Mouse (Mus musculus): ENCODE measurements at regions not wholly inside any gene's neighbourhood (a gene's known extent, or its start where the extent isn't known, plus 50 kb on each side); places are given as distances from the start of the nearest gene placed in this dataset.

- no peak for DNase-seq
Observed at GRCm38 (mm10) chr5:29870537-29870936, 134.8 kb upstream of the Gm5129 start.

- no peak for DNase-seq
Observed at GRCm38 (mm10) chr5:29875451-29875850, 137.5 kb upstream of the Il6 start.

- no peak for DNase-seq
Observed at GRCm38 (mm10) chr5:29887267-29887841, 125.6 kb upstream of the Il6 start.

- no peak for DNase-seq
Observed at GRCm38 (mm10) chr5:29892344-29892743, 120.6 kb upstream of the Il6 start.

- DNase-seq = no peak
Observed at GRCm38 (mm10) chr5:29892861-29893260, 120.1 kb upstream of the Il6 start.

- peak; percentile 1 to 2 for DNase-seq
Observed at GRCm38 (mm10) chr5:29893829-29894228, 119.1 kb upstream of the Il6 start.

GRCm38 (mm10) chr5:29894606-29895595 is 118.0 kb upstream of the Il6 start:
- DNase-seq = peak; percentile 9 to 19

- DNase-seq = no peak
Observed at GRCm38 (mm10) chr5:29897617-29898016, 115.3 kb upstream of the Il6 start.

- DNase-seq = no peak
Observed at GRCm38 (mm10) chr5:29901716-29902115, 111.2 kb upstream of the Il6 start.

GRCm38 (mm10) chr5:29920295-29920694 is 92.6 kb upstream of the Il6 start:
- no peak for DNase-seq

GRCm38 (mm10) chr5:29925527-29925926 is 87.4 kb upstream of the Il6 start:
- no peak for DNase-seq

- DNase-seq = no peak
Observed at GRCm38 (mm10) chr5:29927594-29927993, 85.3 kb upstream of the Il6 start.

GRCm38 (mm10) chr5:29929381-29929780 is 83.5 kb upstream of the Il6 start:
- no peak for DNase-seq

GRCm38 (mm10) chr5:29947225-29947624 is 65.7 kb upstream of the Il6 start:
- DNase-seq = no peak

GRCm38 (mm10) chr5:29948161-29948560 is 64.8 kb upstream of the Il6 start:
- no peak for DNase-seq

GRCm38 (mm10) chr5:29950456-29951170 is 62.3 kb upstream of the Il6 start:
- DNase-seq = no peak

GRCm38 (mm10) chr5:29951381-29952350 is 61.2 kb upstream of the Il6 start:
- DNase-seq = no peak

All from kidney, adult 8-10 months (tissue).